Mouse (Mus musculus) embryonic stem cell, embryonic (primary cell): ENCODE measurements around the gene Gtf3a.

Experiments used
- CTCF ChIA-PET, 4 experiments: fragments of 300-600 bp in 2 of 4; fragments of 350-600 bp in 2 of 4; sonication (Branson Sonifier 250); formaldehyde crosslinking; loops; one replicate each; lab custom pipeline; 2022; ENCODE audit warnings: inconsistent platforms in 2 of 4; lab: Charles Lee
- POLR2A ChIA-PET, 4 experiments: fragments of 300-600 bp in 2 of 4; fragments of 350-600 bp in 2 of 4; sonication (Branson Sonifier 250); formaldehyde crosslinking; loops; one replicate each; lab custom pipeline; 2022; ENCODE audit warnings: antibody characterized with exemption in 4 of 4, inconsistent platforms in 1 of 4; lab: Charles Lee

Gene Gtf3a

GRCm38 (mm10) chr5:146921224-146921623 lies 27.2 kb upstream of the Gtf3a start:
- CTCF ChIA-PET: interaction anchor here in 3 of 4 experiments (0.6 to 1.2 kb wide), 5 partner anchors 13 to 372 kb away, joined by 3 to 4 read pairs (median 3); no protein-coding TSS in a partner anchor
- POLR2A ChIA-PET: interaction anchor here in 2 of 4 experiments (0.6 to 1.1 kb wide), 2 partner anchors 10 to 118 kb away, joined by 3 to 4 read pairs; no protein-coding TSS in a partner anchor

- CTCF ChIA-PET: interaction anchor here in 3 of 4 experiments (0.6 to 1.6 kb wide), 7 partner anchors 9 to 396 kb away, joined by 3 to 7 read pairs (median 3); no protein-coding TSS in a partner anchor
- POLR2A ChIA-PET: interaction anchor here in 1 of 4 experiments (0.6 to 3.9 kb wide), 8 partner anchors 8 to 223 kb away, joined by 3 to 11 read pairs (median 3); no protein-coding TSS in a partner anchor
Measured at GRCm38 (mm10) chr5:146923547-146923946, 24.9 kb upstream of the Gtf3a start.

GRCm38 (mm10) chr5:146926673-146927072 lies 21.8 kb upstream of the Gtf3a start:
- POLR2A ChIA-PET: interaction anchor here in 2 of 4 experiments (0.5 to 3.9 kb wide), 8 partner anchors 10 to 154 kb away, joined by 3 to 11 read pairs (median 4); no protein-coding TSS in a partner anchor
- CTCF ChIA-PET: interaction anchor here in 3 of 4 experiments (0.6 to 2.2 kb wide), 12 partner anchors 9 to 393 kb away, joined by 3 to 9 read pairs (median 4); no protein-coding TSS in a partner anchor

- CTCF ChIA-PET: interaction anchor here in 1 of 4 experiments (1.0 kb wide), 1 partner anchor 8 kb away, joined by 3 read pairs; no protein-coding TSS in a partner anchor
- POLR2A ChIA-PET: interaction anchor here in 1 of 4 experiments (0.7 kb wide), 1 partner anchor 8 kb away, joined by 3 read pairs; no protein-coding TSS in a partner anchor
Measured at GRCm38 (mm10) chr5:146931422-146931821, 17.0 kb upstream of the Gtf3a start.

- CTCF ChIA-PET: interaction anchor here in 3 of 4 experiments (0.6 to 1.3 kb wide), 3 partner anchors 8 to 105 kb away, joined by 3 read pairs; no protein-coding TSS in a partner anchor
- POLR2A ChIA-PET: interaction anchor here in 1 of 4 experiments (0.7 to 1.1 kb wide), 2 partner anchors 8 to 10 kb away, joined by 3 to 4 read pairs; no protein-coding TSS in a partner anchor
Measured at GRCm38 (mm10) chr5:146931904-146932553, 16.4 kb upstream of the Gtf3a start.

GRCm38 (mm10) chr5:146933466-146933865 lies 15.0 kb upstream of the Gtf3a start:
- POLR2A ChIA-PET: interaction anchor here in 3 of 4 experiments (0.7 to 1.8 kb wide), 3 partner anchors 11 to 382 kb away, joined by 3 to 6 read pairs (median 4); partner anchors contain the start of gene Gtf3a (in 1 of the 3)
- CTCF ChIA-PET: interaction anchor here (0.5 to 2.4 kb wide), 5 partner anchors 13 to 227 kb away, joined by 3 to 6 read pairs (median 3); no protein-coding TSS in a partner anchor

GRCm38 (mm10) chr5:146937541-146938503 lies 10.6 kb upstream of the Gtf3a start:
- ChIA-PET CTCF (interaction anchor here (0.6 to 2.7 kb wide), 10 partner anchors 21 to 382 kb away, joined by 3 to 21 read pairs (median 4); no protein-coding TSS in a partner anchor), POLR2A (interaction anchor here in 2 of 4 experiments (0.6 to 2.1 kb wide), 7 partner anchors 11 to 1064 kb away, joined by 3 to 11 read pairs (median 3); partner anchors contain the start of gene Lnx2 (in 1 of the 2))

GRCm38 (mm10) chr5:146939109-146939796 lies 9.2 kb upstream of the Gtf3a start:
- ChIA-PET CTCF (interaction anchor here (0.6 to 2.7 kb wide), 82 partner anchors 7 to 406 kb away, joined by 3 to 32 read pairs (median 4); partner anchors contain the start of genes Cdx2 (in 1 of the 4), Gsx1 (in 1 of the 4), Gtf3a (in 1 of the 4) and Mtif3 (in 1 of the 4)), POLR2A (interaction anchor here in 3 of 4 experiments (0.5 to 2.1 kb wide), 11 partner anchors 8 to 1112 kb away, joined by 3 to 11 read pairs (median 3); partner anchors contain the start of genes Gtf3a (in 1 of the 3), Lnx2 (in 1 of the 3) and Mtif3 (in 1 of the 3))

GRCm38 (mm10) chr5:146940219-146940618 lies 8.2 kb upstream of the Gtf3a start:
- CTCF ChIA-PET: interaction anchor here (0.6 to 2.7 kb wide), 27 partner anchors 8 to 380 kb away, joined by 3 to 32 read pairs (median 5); no protein-coding TSS in a partner anchor

GRCm38 (mm10) chr5:146941939-146942338 lies 6.5 kb upstream of the Gtf3a start:
- POLR2A ChIA-PET: interaction anchor here in 1 of 4 experiments (0.6 kb wide), 1 partner anchor 286 kb away, joined by 5 read pairs; no protein-coding TSS in a partner anchor

More at GRCm38 (mm10) chr5:146940219-146940618, 8.2 kb upstream of the Gtf3a start:
- POLR2A ChIA-PET: interaction anchor here in 1 of 4 experiments (0.6 to 2.1 kb wide), 3 partner anchors 15 to 136 kb away, joined by 3 to 11 read pairs (median 4); partner anchors contain the start of gene Lnx2

GRCm38 (mm10) chr5:146942965-146943364 lies 5.5 kb upstream of the Gtf3a start:
- ChIA-PET POLR2A (interaction anchor here in 1 of 4 experiments (0.9 to 1.1 kb wide), 2 partner anchors 13 to 177 kb away, joined by 4 to 5 read pairs; no protein-coding TSS in a partner anchor), CTCF (interaction anchor here in 3 of 4 experiments (0.6 to 1.7 kb wide), 6 partner anchors 15 to 356 kb away, joined by 3 to 7 read pairs (median 4); no protein-coding TSS in a partner anchor)

More at GRCm38 (mm10) chr5:146941939-146942338, 6.5 kb upstream of the Gtf3a start:
- CTCF ChIA-PET: interaction anchor here (0.6 to 1.7 kb wide), 6 partner anchors 15 to 282 kb away, joined by 4 to 5 read pairs (median 4); no protein-coding TSS in a partner anchor

- POLR2A ChIA-PET: no interaction called here
- CTCF ChIA-PET: interaction anchor here in 2 of 4 experiments (0.5 to 1.4 kb wide), 4 partner anchors 22 to 355 kb away, joined by 3 to 5 read pairs (median 3); no protein-coding TSS in a partner anchor
Measured at GRCm38 (mm10) chr5:146944568-146944967, 3.9 kb upstream of the Gtf3a start.

GRCm38 (mm10) chr5:146946682-146947081 lies 1.8 kb upstream of the Gtf3a start:
- CTCF ChIA-PET: interaction anchor here in 3 of 4 experiments (0.5 to 1.4 kb wide), 7 partner anchors 12 to 1619 kb away, joined by 3 to 5 read pairs (median 4); no protein-coding TSS in a partner anchor
- POLR2A ChIA-PET: interaction anchor here in 1 of 4 experiments (1.0 to 1.8 kb wide), 2 partner anchors 20 to 23 kb away, joined by 3 to 5 read pairs; no protein-coding TSS in a partner anchor

GRCm38 (mm10) chr5:146947497-146947896 lies 960 bp upstream of the Gtf3a start:
- CTCF ChIA-PET: interaction anchor here (0.6 to 1.4 kb wide), 8 partner anchors 8 to 384 kb away, joined by 3 to 9 read pairs (median 4); no protein-coding TSS in a partner anchor
- POLR2A ChIA-PET: interaction anchor here in 2 of 4 experiments (0.5 to 2.0 kb wide), 9 partner anchors 8 to 1354 kb away, joined by 3 to 7 read pairs (median 4); no protein-coding TSS in a partner anchor

- POLR2A ChIA-PET: interaction anchor here in 2 of 4 experiments (0.6 to 2.0 kb wide), 13 partner anchors 9 to 1353 kb away, joined by 3 to 7 read pairs (median 4); no protein-coding TSS in a partner anchor
Measured at GRCm38 (mm10) chr5:146948041-146948507, 383 bp upstream of the Gtf3a start.

More at GRCm38 (mm10) chr5:146948041-146948507, 383 bp upstream of the Gtf3a start:
- CTCF ChIA-PET: interaction anchor here in 3 of 4 experiments (0.6 to 1.0 kb wide), 9 partner anchors 9 to 281 kb away, joined by 3 to 9 read pairs (median 5); no protein-coding TSS in a partner anchor
